Mouse (Mus musculus): ENCODE results near the gene Sec13. TPM values are rescaled to one million over a fixed set of nuclear protein-coding genes. Genes with fewer than 3 reads are reported as not detected.
A peak's percentile ranks its signal among the peaks of the same experiment; 100 is the strongest.

Sec13 gene
- polyA plus RNA-seq (2015; fragmentation: Nextera tagmentation; extraction: Ambion mirVana): 177 and 184 TPM in 2 replicates

GRCm38 (mm10) chr6:113740236-113741217 is at the start of gene Sec13:
Sec13 (minus strand) TSS chr6:113740743.
- Histone ChIP-seq H3K27ac (ENCODE audit: low read length) (peak within 1 kb of the TSS; percentile 75), H3K9me3 (replicated peaks; ENCODE audit: control insufficient read depth, low read length, poor library complexity, severe bottlenecking) (no peaks in the 10 kb centered on the region), H3K4me3 (ENCODE audit: low read depth, low read length) (peak within 1 kb of the TSS; percentile 89), H3K4me1 (ENCODE audit: control insufficient read depth, insufficient read depth, low read length) (peaks cover 12% of the 10 kb centered on the region), H3K36me3 (ENCODE audit: control insufficient read depth, insufficient read depth, low read length) (peaks cover 7% of the 10 kb centered on the region), H3K9ac (ENCODE audit: low read depth, low read length) (peak within 1 kb of the TSS; percentile 84), H3K27me3 (ENCODE audit: control insufficient read depth, insufficient read depth, low read depth, low read length) (no peaks in the 10 kb centered on the region), H3K4me2 (ENCODE audit: low read length) (peak within 1 kb of the TSS; percentile 91)
- 3% methylated on average over 41 of the region's 41 CpGs for WGBS
- ATAC-seq: peak; percentile 90

DNA sequence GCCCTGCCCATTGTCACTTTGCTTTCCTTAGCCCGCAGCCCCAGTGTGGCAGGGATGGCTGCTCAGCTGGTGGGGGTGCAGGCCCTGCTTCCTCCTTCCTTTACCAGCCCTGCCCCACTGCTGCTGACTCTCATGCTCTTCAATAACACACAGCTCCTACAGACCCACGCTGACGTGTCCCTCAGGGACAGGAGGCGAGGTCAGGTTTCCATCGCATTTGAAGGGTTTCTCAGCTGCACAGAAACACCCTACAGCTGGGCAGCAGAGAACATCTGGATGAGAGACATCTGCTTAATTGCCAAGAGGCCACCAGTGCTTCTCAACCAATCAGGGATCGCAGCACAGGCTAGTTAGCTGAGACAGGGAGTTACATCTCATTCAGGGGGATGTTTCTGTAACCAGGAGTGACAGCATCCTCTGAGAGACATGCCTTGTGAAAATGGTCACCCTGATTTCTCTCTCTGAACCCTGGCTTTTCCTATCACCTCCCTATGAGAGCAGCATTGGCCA is 47.0 kb upstream of the Sec13 start:
- no peaks in the 10 kb centered on the region for H3K9me3 ChIP-seq (replicated peaks; ENCODE audit: control insufficient read depth, low read length, poor library complexity, severe bottlenecking)
- no peak overlapping the region for H3K27ac ChIP-seq (ENCODE audit: low read length)
- H3K9ac ChIP-seq (ENCODE audit: low read depth, low read length): no peak overlapping the region
- H3K36me3 ChIP-seq (ENCODE audit: control insufficient read depth, insufficient read depth, low read length): peaks cover 9% of the 10 kb centered on the region; the same call in 1 of the 2 replicates
- no peak for ATAC-seq
- H3K4me3 ChIP-seq (ENCODE audit: low read depth, low read length): no peak overlapping the region
- no peak overlapping the region for H3K4me2 ChIP-seq (ENCODE audit: low read length)
- H3K4me1 ChIP-seq (ENCODE audit: control insufficient read depth, insufficient read depth, low read length): no peaks in the 10 kb centered on the region
- H3K27me3 ChIP-seq (ENCODE audit: control insufficient read depth, insufficient read depth, low read depth, low read length): no peaks in the 10 kb centered on the region
- WGBS: 54% methylated on average over 6 of the region's 6 CpGs

DNA sequence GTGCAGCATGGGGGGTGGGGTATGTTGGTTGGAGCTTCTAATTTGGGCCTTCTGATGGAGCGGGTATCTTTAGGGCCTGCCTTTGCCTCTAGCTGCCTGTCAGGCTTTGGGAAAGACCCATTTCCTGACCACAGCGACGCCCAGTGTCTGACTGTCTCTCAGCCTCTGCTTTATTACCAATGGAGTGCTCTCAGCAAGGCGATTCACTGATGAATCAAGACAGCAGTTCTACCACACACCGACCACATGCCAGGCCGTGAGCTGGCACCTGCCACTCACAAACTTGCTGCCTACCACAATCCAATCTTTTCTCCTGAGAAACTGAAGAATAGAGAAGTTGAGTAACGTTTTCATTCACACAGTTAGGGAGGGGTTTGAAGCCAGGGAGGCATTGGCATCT is 45.1 kb upstream of the Sec13 start:
- H3K36me3 ChIP-seq (ENCODE audit: control insufficient read depth, insufficient read depth, low read length): peaks cover 9% of the 10 kb centered on the region; the same call in 1 of the 2 replicates

GRCm38 (mm10) chr6:113778229-113778753 is 37.7 kb upstream of the Sec13 start:
- no peaks in the 10 kb centered on the region for H3K27me3 ChIP-seq (ENCODE audit: control insufficient read depth, insufficient read depth, low read depth, low read length)
- H3K4me1 ChIP-seq (ENCODE audit: control insufficient read depth, insufficient read depth, low read length): no peaks in the 10 kb centered on the region
- no peak overlapping the region for H3K4me2 ChIP-seq (ENCODE audit: low read length)
- no peaks in the 10 kb centered on the region for H3K9me3 ChIP-seq (replicated peaks; ENCODE audit: control insufficient read depth, low read length, poor library complexity, severe bottlenecking)
- H3K36me3 ChIP-seq (ENCODE audit: control insufficient read depth, insufficient read depth, low read length): peaks cover 11% of the 10 kb centered on the region; the same call in 1 of the 2 replicates
- H3K4me3 ChIP-seq (ENCODE audit: low read depth, low read length): no peak overlapping the region
- no peak for ATAC-seq
- WGBS: 51% methylated on average over 7 of the region's 7 CpGs
- H3K9ac ChIP-seq (ENCODE audit: low read depth, low read length): no peak overlapping the region
- H3K27ac ChIP-seq (ENCODE audit: low read length): no peak overlapping the region

More for the DNA sequence above, 45.1 kb upstream of the Sec13 start:
- no peak overlapping the region for H3K4me3 ChIP-seq (ENCODE audit: low read depth, low read length)
- ATAC-seq: no peak
- no peak overlapping the region for H3K27ac ChIP-seq (ENCODE audit: low read length)
- H3K9me3 ChIP-seq (replicated peaks; ENCODE audit: control insufficient read depth, low read length, poor library complexity, severe bottlenecking): no peaks in the 10 kb centered on the region
- H3K4me2 ChIP-seq (ENCODE audit: low read length): no peak overlapping the region
- no peak overlapping the region for H3K9ac ChIP-seq (ENCODE audit: low read depth, low read length)
- WGBS: 87% methylated on average over 7 of the region's 7 CpGs
- H3K27me3 ChIP-seq (ENCODE audit: control insufficient read depth, insufficient read depth, low read depth, low read length): no peaks in the 10 kb centered on the region
- H3K4me1 ChIP-seq (ENCODE audit: control insufficient read depth, insufficient read depth, low read length): no peaks in the 10 kb centered on the region

DNA sequence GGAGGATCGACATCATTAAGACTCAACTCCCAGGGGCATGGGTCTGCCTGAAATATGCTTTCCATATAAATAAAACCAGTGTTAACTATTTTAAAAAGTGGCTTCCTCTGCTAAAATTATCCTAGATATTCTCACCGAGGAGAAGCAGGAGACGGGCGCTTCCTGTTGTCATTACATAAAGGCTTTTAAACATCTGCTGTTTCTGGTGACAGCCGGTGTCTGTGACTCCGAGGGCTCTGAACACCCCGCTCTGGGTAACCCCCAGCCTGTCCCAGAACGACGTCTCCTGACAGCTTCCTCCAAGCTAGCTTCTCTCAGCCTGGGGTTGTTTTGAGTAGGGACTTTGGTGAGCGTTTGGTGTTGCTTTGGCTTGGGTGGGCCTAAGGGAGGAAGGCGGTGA is 28.3 kb upstream of the Sec13 start:
- Histone ChIP-seq H3K4me1 (ENCODE audit: control insufficient read depth, insufficient read depth, low read length) (no peaks in the 10 kb centered on the region), H3K9ac (ENCODE audit: low read depth, low read length) (no peak overlapping the region), H3K4me3 (ENCODE audit: low read depth, low read length) (no peak overlapping the region), H3K27ac (ENCODE audit: low read length) (no peak overlapping the region), H3K36me3 (ENCODE audit: control insufficient read depth, insufficient read depth, low read length) (peaks cover 28% of the 10 kb centered on the region), H3K27me3 (ENCODE audit: control insufficient read depth, insufficient read depth, low read depth, low read length) (no peaks in the 10 kb centered on the region), H3K9me3 (replicated peaks; ENCODE audit: control insufficient read depth, low read length, poor library complexity, severe bottlenecking) (no peaks in the 10 kb centered on the region), H3K4me2 (ENCODE audit: low read length) (no peak overlapping the region)
- no peak for ATAC-seq
- WGBS: 74% methylated on average over 11 of the region's 11 CpGs

DNA sequence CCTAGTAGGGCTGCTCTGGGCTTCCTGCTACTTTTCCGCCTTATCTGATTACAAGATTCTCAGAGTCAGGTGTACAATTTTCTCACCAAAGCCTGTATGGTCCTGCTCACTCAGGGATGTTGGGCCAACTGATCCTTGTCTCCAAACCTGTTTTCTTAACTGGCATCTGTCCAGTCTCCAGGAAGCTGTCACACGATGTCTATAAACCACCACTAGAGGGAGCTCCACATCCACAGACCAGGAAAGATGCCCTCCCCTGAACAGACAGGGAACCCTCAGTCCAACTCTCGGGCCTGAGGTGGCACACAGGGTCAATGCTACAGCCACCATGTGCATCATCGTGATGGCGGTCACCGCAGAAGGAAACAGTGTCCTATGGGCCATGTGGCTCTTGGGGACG is 21.1 kb upstream of the Sec13 start:
- ATAC-seq: peak; percentile 58
- Histone ChIP-seq H3K4me2 (ENCODE audit: low read length) (no peak overlapping the region), H3K36me3 (ENCODE audit: control insufficient read depth, insufficient read depth, low read length) (peaks cover 38% of the 10 kb centered on the region), H3K4me3 (ENCODE audit: low read depth, low read length) (no peak overlapping the region), H3K27me3 (ENCODE audit: control insufficient read depth, insufficient read depth, low read depth, low read length) (no peaks in the 10 kb centered on the region), H3K9ac (ENCODE audit: low read depth, low read length) (no peak overlapping the region), H3K9me3 (replicated peaks; ENCODE audit: control insufficient read depth, low read length, poor library complexity, severe bottlenecking) (no peaks in the 10 kb centered on the region), H3K4me1 (ENCODE audit: control insufficient read depth, insufficient read depth, low read length) (no peaks in the 10 kb centered on the region), H3K27ac (ENCODE audit: low read length) (no peak overlapping the region)
- WGBS: 25% methylated on average over 7 of the region's 7 CpGs

DNA sequence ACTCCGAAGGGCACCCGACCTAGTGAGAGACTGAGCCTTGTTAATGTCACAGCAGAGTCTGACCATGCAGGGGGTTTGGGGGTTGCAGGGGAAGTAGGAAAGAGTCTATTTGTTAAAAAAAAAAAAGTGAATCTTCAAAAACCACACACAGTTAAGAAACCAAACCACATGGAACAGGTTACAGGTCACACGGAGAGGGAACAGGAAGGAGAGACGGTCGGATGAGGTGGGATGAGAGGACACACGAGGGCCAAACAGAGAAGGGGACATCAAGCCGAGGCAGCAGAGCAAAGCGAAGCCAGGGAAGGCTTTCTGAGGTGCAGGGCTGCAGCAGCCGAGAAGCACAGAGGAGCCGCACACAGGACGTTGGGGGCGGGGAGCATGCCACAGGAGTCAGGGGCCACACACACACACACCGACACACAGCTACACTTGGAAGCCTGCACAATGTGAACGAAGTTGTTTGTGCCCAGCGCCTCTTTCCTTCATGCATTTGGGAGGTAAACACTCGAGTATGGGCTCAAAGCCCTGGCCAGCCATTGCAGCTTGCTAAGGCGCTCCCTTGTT is 8.7 kb upstream of the Sec13 start:
- no peaks in the 10 kb centered on the region for H3K4me1 ChIP-seq (ENCODE audit: control insufficient read depth, insufficient read depth, low read length)
- peaks cover 7% of the 10 kb centered on the region; the same call in 1 of the 2 replicates for H3K27me3 ChIP-seq (ENCODE audit: control insufficient read depth, insufficient read depth, low read depth, low read length)
- no peak overlapping the region for H3K9ac ChIP-seq (ENCODE audit: low read depth, low read length)
- no peaks in the 10 kb centered on the region for H3K9me3 ChIP-seq (replicated peaks; ENCODE audit: control insufficient read depth, low read length, poor library complexity, severe bottlenecking)
- peaks cover 7% of the 10 kb centered on the region; the same call in 1 of the 2 replicates for H3K36me3 ChIP-seq (ENCODE audit: control insufficient read depth, insufficient read depth, low read length)
- WGBS: 63% methylated on average over 17 of the region's 17 CpGs
- H3K27ac ChIP-seq (ENCODE audit: low read length): no peak overlapping the region
- no peak for ATAC-seq
- no peak overlapping the region for H3K4me2 ChIP-seq (ENCODE audit: low read length)
- no peak overlapping the region for H3K4me3 ChIP-seq (ENCODE audit: low read depth, low read length)

- H3K27me3 ChIP-seq (ENCODE audit: control insufficient read depth, insufficient read depth, low read depth, low read length): peaks cover 7% of the 10 kb centered on the region; the same call in 1 of the 2 replicates
- no peaks in the 10 kb centered on the region for H3K4me1 ChIP-seq (ENCODE audit: control insufficient read depth, insufficient read depth, low read length)
- H3K36me3 ChIP-seq (ENCODE audit: control insufficient read depth, insufficient read depth, low read length): peaks cover 7% of the 10 kb centered on the region; the same call in 1 of the 2 replicates
- ATAC-seq: no peak
- H3K9me3 ChIP-seq (replicated peaks; ENCODE audit: control insufficient read depth, low read length, poor library complexity, severe bottlenecking): no peaks in the 10 kb centered on the region
- no peak overlapping the region for H3K4me2 ChIP-seq (ENCODE audit: low read length)
- no peak overlapping the region for H3K27ac ChIP-seq (ENCODE audit: low read length)
- H3K9ac ChIP-seq (ENCODE audit: low read depth, low read length): no peak overlapping the region
- 38% methylated on average over 26 of the region's 26 CpGs for WGBS
- no peak overlapping the region for H3K4me3 ChIP-seq (ENCODE audit: low read depth, low read length)
Observed at GRCm38 (mm10) chr6:113748351-113748750, 7.8 kb upstream of the Sec13 start.

All from midbrain, embryonic 16.5 days (tissue).